Mouse (Mus musculus) liver, embryonic 16.5 days (tissue): ENCODE measurements around the gene Raver1. TPM values are rescaled to one million over a fixed set of nuclear protein-coding genes. Genes with fewer than 3 reads are reported as not detected.

ENCODE experiments used
- ATAC-seq: fragments of 200-750 bp; cut with Nextera tagmentation; 2 replicates; pipeline ENCODE4 v1.8.0; 2017; ENCODE audit warnings: low read depth, mild to moderate bottlenecking, moderate number of reproducible peaks, moderate library complexity
- H3K27ac ChIP-seq: fragments of 300-500 bp; sonication (generic); 2 replicates; pipeline ENCODE4 v1.5.1; 2014; ENCODE audit warnings: mild to moderate bottlenecking, low read length
- H3K27me3 ChIP-seq: fragments of 300-500 bp; sonication (generic); 2 replicates; pipeline ENCODE4 v1.6.1; 2014; ENCODE audit warnings: low read depth, low read length, mixed read lengths; ENCODE audit not compliant: control insufficient read depth, insufficient read depth
- H3K36me3 ChIP-seq: fragments of 300-500 bp; sonication (generic); 2 replicates; pipeline ENCODE4 v1.6.1; 2014; ENCODE audit warnings: mild to moderate bottlenecking; ENCODE audit not compliant: control insufficient read depth, insufficient read depth
- H3K4me1 ChIP-seq: fragments of 300-500 bp; sonication (generic); 2 replicates; pipeline ENCODE4 v1.6.1; 2014; ENCODE audit warnings: low read depth, low read length, mixed read lengths; ENCODE audit not compliant: control insufficient read depth
- H3K4me2 ChIP-seq: fragments of 300-500 bp; sonication (generic); 2 replicates; pipeline ENCODE4 v1.6.1; 2014; ENCODE audit warnings: low read depth, low read length, mixed read lengths
- H3K4me3 ChIP-seq: fragments of 300-500 bp; sonication (generic); 2 replicates; pipeline ENCODE4 v1.5.1; 2014; ENCODE audit warnings: low read depth, mild to moderate bottlenecking, low read length
- H3K9ac ChIP-seq: fragments of 300-500 bp; sonication (generic); 2 replicates; pipeline ENCODE4 v1.6.1; 2014; ENCODE audit warnings: low read depth, low read length
- H3K9me3 ChIP-seq: fragments of 300-500 bp; sonication (generic); replicated peaks from 2 replicates; pipeline ENCODE4 v1.6.1; 2016; ENCODE audit warnings: low read length; ENCODE audit not compliant: control insufficient read depth
- WGBS: fragments of 180-500 bp; shearing (Covaris S2); extraction: QIAGEN DNeasy Blood & Tissue Kit; methylation state at CpG from one replicate; pipeline ENCODE4 v1.1.7; 2014; ENCODE audit not compliant: insufficient replicate concordance; 5-methylcytosine and 5-hydroxymethylcytosine counted together
- polyA plus RNA-seq: library from polyadenylated mRNA; unstranded; fragments of >200 nt; fragmentation: Nextera tagmentation; extraction: Ambion mirVana; gene quantifications from 2 replicates; pipeline ENCODE4 v1.2.1, GENCODE M21; 2015

Raver1 gene
- polyA plus RNA-seq, 1 experiment from 2014 or later, result 19.8 TPM

GRCm38 (mm10) chr9:21095958-21096357, 4.2 kb upstream of the Raver1 start:
- Histone ChIP-seq H3K27ac (no peak overlapping the region), H3K4me1 (peaks cover 25% of the 10 kb centered on the region), H3K27me3 (no peaks in the 10 kb centered on the region), H3K4me3 (no peak overlapping the region), H3K9ac (no peak overlapping the region), H3K9me3 (no peaks in the 10 kb centered on the region), H3K36me3 (no peaks in the 10 kb centered on the region), H3K4me2 (no peak overlapping the region)
- 80% methylated on average over 4 of the region's 4 CpGs for WGBS
- ATAC-seq, result no peak

DNA sequence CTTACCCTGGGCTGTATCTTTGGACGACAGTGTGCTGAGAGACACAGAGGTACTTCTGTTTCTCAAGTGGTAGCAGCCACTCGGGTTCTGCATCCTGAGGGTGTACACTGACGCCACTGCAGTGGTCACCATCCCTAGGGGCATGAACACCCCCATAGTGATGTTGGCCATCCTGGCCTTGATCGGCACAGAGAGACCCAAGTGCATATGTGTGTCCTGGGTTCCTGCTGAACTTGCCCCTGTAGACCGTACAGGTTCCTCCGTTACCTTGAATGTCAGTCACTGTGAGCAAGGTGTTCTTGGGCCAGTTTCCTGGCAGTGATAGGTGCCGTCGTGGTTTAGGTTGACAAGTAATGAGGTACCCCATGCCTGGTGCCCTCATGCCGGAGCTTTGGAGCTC, 1.6 kb upstream of the Raver1 start:
- Histone ChIP-seq H3K4me1 (peaks cover 27% of the 10 kb centered on the region), H3K36me3 (peaks cover 14% of the 10 kb centered on the region), H3K27me3 (no peaks in the 10 kb centered on the region), H3K9me3 (no peaks in the 10 kb centered on the region), H3K4me3 (no peak overlapping the region), H3K4me2 (no peak overlapping the region), H3K9ac (no peak overlapping the region), H3K27ac (no peak overlapping the region)
- no peak for ATAC-seq
- 83% methylated on average over 9 of the region's 9 CpGs for WGBS

- Histone ChIP-seq H3K9ac (peak overlapping the region; percentile 84), H3K27me3 (no peaks in the 10 kb centered on the region), H3K36me3 (peaks cover 34% of the 10 kb centered on the region), H3K27ac (peak overlapping the region; percentile 87), H3K4me1 (peaks cover 18% of the 10 kb centered on the region), H3K4me2 (peak overlapping the region; percentile 76), H3K4me3 (peak overlapping the region; percentile 82), H3K9me3 (no peaks in the 10 kb centered on the region)
- ATAC-seq, result 0 out of 2 replicates have a peak, but pooled peaks have one; percentile 0
- under 1% methylated on average over 24 of the region's 24 CpGs for whole genome bisulfite sequencing
These were observed 669 bp downstream of the Raver1 start for GRCm38 (mm10) chr9:21090972-21091706.

- no peak for ATAC-seq
- peak overlapping the region; percentile 82 for H3K4me3 ChIP-seq
- WGBS, result 73% methylated on average over 1 of the region's 1 CpGs
These were observed 1.3 kb downstream of the Raver1 start for GRCm38 (mm10) chr9:21090537-21090936.

DNA sequence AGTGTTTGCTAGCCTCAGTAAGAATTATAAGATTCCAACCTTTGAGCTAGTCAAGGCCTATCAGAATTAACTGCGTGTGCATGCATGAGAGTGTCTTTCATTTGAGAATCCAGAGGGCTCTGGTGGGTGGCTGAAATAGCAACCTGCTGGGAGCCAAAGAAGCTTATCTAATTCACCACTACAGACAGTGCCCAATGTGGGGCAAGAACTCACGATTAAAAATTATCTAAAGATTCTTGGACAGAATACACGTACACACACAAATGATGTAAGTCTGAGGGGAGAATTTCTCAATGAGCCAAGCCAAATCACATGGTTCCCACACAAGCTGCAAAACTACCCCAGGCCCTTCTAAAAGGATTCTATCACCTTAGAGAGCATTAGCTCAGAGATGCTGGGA, 8.5 kb downstream of the Raver1 start:
- Histone ChIP-seq H3K4me1 (peaks cover 10% of the 10 kb centered on the region), H3K9ac (no peak overlapping the region), H3K27me3 (no peaks in the 10 kb centered on the region), H3K27ac (no peak overlapping the region), H3K36me3 (peaks cover 81% of the 10 kb centered on the region), H3K4me2 (no peak overlapping the region), H3K9me3 (no peaks in the 10 kb centered on the region), H3K4me3 (no peak overlapping the region)
- peak; percentile 66 for ATAC-seq
- 26% methylated on average over 3 of the region's 3 CpGs for WGBS

More at GRCm38 (mm10) chr9:21090537-21090936, 1.3 kb downstream of the Raver1 start:
- H3K4me1 ChIP-seq, result peaks cover 18% of the 10 kb centered on the region
- H3K4me2 ChIP-seq, result peak overlapping the region; percentile 76
- peak overlapping the region; percentile 12; the same call in 1 of the 2 replicates for H3K27ac ChIP-seq
- H3K27me3 ChIP-seq, result no peaks in the 10 kb centered on the region
- H3K9ac ChIP-seq, result peak overlapping the region; percentile 84
- peaks cover 40% of the 10 kb centered on the region for H3K36me3 ChIP-seq
- H3K9me3 ChIP-seq, result no peaks in the 10 kb centered on the region

DNA sequence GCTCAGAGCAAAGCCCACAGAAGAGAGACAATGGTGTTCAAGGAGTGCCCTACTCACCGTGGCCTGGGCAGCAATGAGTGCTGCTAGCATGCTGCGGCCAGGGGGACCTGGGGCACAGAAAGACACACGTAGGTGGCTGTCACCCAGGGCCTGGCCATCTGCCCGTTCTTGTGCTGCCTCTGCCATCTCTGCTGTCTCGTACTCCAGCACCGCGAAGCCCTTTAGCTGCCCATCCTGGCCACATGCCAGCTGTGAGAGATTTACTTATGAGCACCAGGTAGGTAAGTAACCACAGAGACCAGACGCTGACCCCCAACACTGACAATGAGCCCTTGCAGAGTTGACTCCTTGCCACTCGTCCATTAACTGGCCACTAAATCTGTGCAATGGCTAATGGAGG, 10.7 kb downstream of the Raver1 start:
- ATAC-seq, result no peak
- Histone ChIP-seq H3K4me2 (no peak overlapping the region), H3K4me1 (peaks cover 10% of the 10 kb centered on the region), H3K36me3 (peaks cover 76% of the 10 kb centered on the region), H3K27ac (no peak overlapping the region), H3K9me3 (no peaks in the 10 kb centered on the region), H3K4me3 (no peak overlapping the region), H3K27me3 (no peaks in the 10 kb centered on the region), H3K9ac (no peak overlapping the region)
- WGBS, result 84% methylated on average over 9 of the region's 9 CpGs

- no peak overlapping the region for H3K4me2 ChIP-seq
- no peak overlapping the region for H3K4me3 ChIP-seq
- 84% methylated on average over 3 of the region's 3 CpGs for WGBS
- no peak overlapping the region for H3K9ac ChIP-seq
- H3K27me3 ChIP-seq, result no peaks in the 10 kb centered on the region
- no peak for ATAC-seq
- H3K9me3 ChIP-seq, result no peaks in the 10 kb centered on the region
- H3K4me1 ChIP-seq, result peaks cover 18% of the 10 kb centered on the region
- H3K27ac ChIP-seq, result no peak overlapping the region
- H3K36me3 ChIP-seq, result peaks cover 48% of the 10 kb centered on the region
These were observed 16.2 kb downstream of the Raver1 start for GRCm38 (mm10) chr9:21075625-21076024.

GRCm38 (mm10) chr9:21074173-21074572, 17.6 kb downstream of the Raver1 start:
- Histone ChIP-seq H3K9me3 (no peaks in the 10 kb centered on the region), H3K36me3 (peaks cover 34% of the 10 kb centered on the region), H3K4me2 (peak overlapping the region; percentile 91; the same call in 1 of the 2 replicates), H3K4me3 (no peak overlapping the region), H3K9ac (no peak overlapping the region), H3K27me3 (no peaks in the 10 kb centered on the region), H3K27ac (no peak overlapping the region), H3K4me1 (peaks cover 18% of the 10 kb centered on the region)
- 71% methylated on average over 1 of the region's 1 CpGs for WGBS
- ATAC-seq, result no peak

GRCm38 (mm10) chr9:21073044-21073840, 18.6 kb downstream of the Raver1 start, which contains the start of the genes Gm49373 and Fdx1l:
Gm49373 (minus strand) TSS chr9:21073096.
Fdx1l (minus strand) TSS chr9:21073614.
- H3K36me3 ChIP-seq, result peaks cover 24% of the 10 kb centered on the region
- H3K4me2 ChIP-seq, result peak within 1 kb of the TSS; percentile 91
- H3K27me3 ChIP-seq, result no peaks in the 10 kb centered on the region
- peak within 1 kb of the TSS; percentile 81 for H3K4me3 ChIP-seq
- peak within 1 kb of the TSS; percentile 74 for H3K9ac ChIP-seq
- peak; percentile 94 for ATAC-seq
- H3K9me3 ChIP-seq, result no peaks in the 10 kb centered on the region
- 2% methylated on average over 58 of the region's 58 CpGs for WGBS
- peaks cover 18% of the 10 kb centered on the region for H3K4me1 ChIP-seq
- H3K27ac ChIP-seq, result peak within 1 kb of the TSS; percentile 39
